Mouse (Mus musculus) thymus, postnatal 10 days (tissue): Measurements from ENCODE around the gene Sparc.
"Not testable (repeated sequence)": the region's sequence is repeated elsewhere in the genome, so short reads cannot be mapped to it uniquely, and the experiment has no call there.

ENCODE experiments used
- DNase-seq, 2 experiments: peaks; one replicate each; pipeline ENCODE4 v3.0.0; 2021; ENCODE audit warnings: low spot score in 2 of 2

The Sparc gene

GRCm38 (mm10) chr11:55436089-55436488 lies 13.1 kb upstream of the Sparc start:
- DNase-seq = no peak

GRCm38 (mm10) chr11:55432981-55433380 lies 10.0 kb upstream of the Sparc start:
- DNase-seq = no peak

- no peak for DNase-seq
These were observed 7.0 kb upstream of the Sparc start for GRCm38 (mm10) chr11:55429973-55430372.

- DNase-seq = no peak
These were observed 5.4 kb upstream of the Sparc start for GRCm38 (mm10) chr11:55428186-55429012.

GRCm38 (mm10) chr11:55424746-55425360 lies 1.9 kb upstream of the Sparc start:
- DNase-seq = no peak

GRCm38 (mm10) chr11:55423756-55424155 lies 773 bp upstream of the Sparc start:
- DNase-seq = no peak

DNA sequence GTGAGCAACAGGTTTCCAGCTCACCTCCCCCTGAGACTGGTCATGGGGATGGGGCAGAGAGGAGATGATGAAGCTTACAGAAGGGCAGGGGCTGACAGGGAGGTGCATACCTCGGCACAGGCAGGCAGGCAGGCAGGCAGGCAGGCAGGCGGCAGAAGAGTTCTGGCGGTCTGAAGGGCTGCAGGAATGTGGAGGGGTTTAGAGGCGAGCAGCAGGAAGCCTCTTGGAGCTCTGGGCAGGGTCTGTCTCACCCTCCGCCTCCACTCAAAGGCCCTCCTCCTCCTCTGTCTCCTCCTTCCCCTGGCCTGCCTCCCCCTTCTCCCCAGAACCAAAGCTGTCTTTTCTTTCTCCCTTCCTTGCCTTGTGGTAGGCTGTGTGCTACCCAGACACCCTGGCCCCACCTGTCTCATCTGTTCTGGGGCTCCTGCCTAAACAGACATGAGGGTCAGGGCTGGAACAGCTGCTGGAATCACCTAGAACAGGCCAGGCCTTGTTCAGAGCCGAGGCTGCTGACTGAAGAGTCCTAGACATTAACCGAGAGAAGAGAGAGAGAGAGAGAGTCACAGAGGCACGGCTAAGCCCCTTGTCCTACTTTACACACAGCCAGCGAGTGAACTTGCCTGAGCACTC lies 3.2 kb downstream of the Sparc start:
- no peak for DNase-seq

DNA sequence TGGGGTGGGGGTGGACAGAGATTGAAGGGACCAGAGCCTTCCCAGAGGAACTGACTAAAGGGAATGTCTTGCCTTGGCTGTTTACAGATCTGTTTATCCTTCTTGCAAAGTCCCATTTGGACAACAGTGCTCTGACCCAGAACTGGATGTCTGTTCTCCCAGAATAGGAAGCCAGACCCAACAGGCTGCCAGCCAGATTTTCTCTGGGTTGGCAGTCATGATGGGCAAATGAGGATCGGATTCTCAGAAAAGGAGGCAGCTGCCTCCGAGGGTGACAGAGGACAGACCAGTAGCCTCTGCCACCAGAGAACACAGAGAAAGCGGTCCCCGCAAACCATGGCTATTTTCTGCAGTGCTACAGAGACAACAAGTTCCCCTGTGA lies 3.7 kb downstream of the Sparc start:
- no peak for DNase-seq

DNA sequence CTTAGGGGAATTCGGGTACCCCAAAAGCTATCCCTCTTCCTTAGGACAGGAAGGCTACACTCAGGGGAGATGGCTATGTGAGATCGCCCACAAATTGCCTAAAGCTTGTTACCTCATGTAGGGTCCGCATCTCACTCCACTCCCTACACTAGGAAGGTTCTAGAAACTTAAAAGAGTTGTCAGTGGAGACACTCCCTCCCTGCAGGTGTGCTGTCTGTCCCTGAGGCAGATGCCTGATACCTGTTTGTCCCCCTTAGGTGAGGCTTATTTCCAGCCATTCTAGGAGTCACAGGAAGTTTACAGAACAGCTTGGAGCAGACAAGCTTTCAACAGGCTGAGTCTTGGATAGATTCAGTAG lies 4.3 kb downstream of the Sparc start:
- no peak for DNase-seq

DNA sequence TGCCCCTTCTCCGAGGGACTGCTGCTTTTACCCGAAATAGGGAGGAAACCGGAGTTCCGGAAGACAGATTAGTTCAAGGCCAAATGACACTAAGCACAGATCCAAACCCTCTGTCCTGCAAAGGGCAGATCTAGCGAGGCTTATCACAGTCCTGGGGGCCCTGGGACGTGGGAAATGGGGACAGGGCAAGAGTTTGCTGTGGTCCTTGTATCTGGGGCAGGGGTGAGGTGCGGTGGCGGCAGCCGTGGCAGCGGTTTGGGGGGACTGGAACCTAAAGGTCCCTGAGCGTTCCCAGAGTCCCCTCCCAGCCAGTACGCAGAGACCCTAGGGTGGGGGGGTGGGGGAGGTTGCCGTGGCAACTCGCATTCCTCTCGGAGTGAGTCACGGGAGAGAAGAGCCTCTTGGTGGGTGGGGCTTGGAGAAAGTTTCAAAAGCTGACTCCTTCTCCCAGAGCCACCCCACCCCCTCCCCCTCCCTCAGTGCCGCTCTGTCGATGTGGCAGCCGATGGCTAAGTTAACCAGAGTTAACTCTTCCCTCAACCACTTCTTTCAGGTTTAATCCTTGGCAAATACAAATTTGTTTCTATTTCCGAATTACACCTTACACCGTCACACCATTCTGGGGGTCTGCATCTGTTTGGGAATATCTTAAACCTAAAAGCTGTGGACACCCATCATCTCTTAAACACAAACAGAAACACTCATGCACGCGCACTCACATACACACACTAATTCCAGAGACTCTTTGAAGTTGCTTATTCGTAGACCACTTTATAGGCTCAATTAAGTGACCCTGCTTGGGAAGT lies 4.9 kb downstream of the Sparc start:
- DNase-seq = no peak

DNA sequence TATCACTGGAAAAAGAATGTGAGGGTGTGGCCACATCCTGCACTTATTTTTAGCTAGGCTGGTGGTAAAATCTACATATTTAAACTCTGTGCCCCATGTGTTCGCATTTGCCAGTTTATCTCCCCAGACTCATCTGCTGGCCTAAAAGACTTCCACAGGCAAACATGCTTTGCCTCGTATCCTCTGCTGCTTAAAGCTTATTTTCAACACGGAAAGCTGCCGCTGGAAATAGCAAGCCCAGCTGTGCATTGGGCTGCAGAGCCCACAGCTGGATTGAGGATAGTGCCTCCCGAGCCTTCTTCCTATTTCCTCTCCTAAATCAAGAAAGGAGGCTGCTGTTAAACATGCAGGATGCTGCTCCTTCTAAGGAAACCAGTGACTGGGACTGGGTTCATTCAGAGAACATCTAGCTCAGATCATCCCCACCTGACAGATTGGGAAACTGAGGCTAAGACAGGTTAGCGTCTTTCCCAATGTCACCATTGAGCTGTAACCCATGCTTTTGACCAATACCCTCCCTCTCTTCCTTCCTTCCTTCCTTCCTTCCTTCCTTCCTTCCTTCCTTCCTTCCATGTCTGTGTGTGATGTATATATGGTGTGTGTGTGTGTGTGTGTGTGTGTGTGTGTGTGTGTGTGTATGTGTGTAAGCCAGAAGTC lies 6.2 kb downstream of the Sparc start:
- no peak for DNase-seq

DNA sequence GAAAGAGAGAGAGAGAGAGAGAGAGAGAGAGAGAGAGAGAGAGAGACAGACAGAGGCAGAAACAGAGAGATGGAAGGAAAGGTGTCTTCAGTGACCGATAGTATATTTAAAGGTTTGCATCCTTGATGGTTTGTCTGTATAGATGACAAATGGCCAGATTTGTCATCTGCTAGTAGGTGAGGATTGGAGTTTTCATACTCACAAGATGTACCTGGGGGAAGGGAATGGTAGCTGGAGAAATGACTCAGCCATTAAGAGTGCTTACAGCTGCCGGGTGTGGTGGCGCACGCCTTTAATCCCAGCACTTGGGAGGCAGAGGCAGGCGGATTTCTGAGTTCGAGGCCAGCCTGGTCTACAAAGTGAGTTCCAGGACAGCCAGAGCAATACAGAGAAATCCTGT lies 7.3 kb downstream of the Sparc start:
- DNase-seq = not testable (repeated sequence)

GRCm38 (mm10) chr11:55415036-55415704 lies 7.8 kb downstream of the Sparc start:
- DNase-seq = no peak

- no peak for DNase-seq
These were observed 8.7 kb downstream of the Sparc start for GRCm38 (mm10) chr11:55414314-55414713.

- DNase-seq = no peak
These were observed 9.6 kb downstream of the Sparc start for GRCm38 (mm10) chr11:55413416-55413796.

- no peak for DNase-seq
These were observed 10.1 kb downstream of the Sparc start for GRCm38 (mm10) chr11:55412680-55413415.

DNA sequence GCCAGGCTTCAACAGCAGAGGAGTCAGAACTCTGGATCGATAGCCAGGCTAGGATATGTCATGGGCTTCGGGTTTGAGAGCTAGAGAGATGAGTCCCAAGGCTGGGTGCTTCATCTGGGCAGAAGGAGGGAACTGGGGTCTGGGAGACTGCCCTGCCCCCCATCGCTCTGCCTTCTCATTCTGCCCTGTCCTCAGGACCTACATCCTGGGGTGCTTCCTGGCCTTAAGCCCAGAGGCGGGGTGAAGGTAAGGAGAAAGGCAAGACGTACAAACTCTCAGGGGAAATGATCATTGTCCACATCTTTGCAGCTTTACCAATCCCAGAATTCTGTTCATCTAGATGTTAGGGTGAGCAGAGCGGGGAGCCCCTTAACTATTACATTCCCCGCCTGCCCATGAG lies 10.9 kb downstream of the Sparc start:
- no peak for DNase-seq

GRCm38 (mm10) chr11:55410502-55410901 lies 12.5 kb downstream of the Sparc start:
- DNase-seq = no peak

DNA sequence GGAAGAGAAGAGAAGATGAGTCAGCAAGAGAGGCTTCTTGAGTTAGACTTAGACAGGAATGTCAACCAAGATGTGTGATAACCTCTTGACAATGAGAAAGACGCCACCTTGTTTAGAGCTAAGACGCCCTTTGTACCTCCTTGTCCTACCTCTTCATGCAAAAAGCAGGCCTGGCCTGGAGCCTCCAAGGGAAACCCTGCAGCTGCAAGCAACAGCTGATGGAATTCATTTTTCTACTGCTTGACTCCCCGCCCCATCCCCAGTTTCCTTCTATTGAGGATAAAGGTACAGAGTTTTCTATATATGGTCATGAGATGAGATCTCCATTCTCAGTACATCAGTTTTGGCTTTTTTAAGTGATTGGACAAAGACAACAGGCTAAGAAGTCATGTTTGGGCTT lies 13.0 kb downstream of the Sparc start:
- no peak for DNase-seq

DNA sequence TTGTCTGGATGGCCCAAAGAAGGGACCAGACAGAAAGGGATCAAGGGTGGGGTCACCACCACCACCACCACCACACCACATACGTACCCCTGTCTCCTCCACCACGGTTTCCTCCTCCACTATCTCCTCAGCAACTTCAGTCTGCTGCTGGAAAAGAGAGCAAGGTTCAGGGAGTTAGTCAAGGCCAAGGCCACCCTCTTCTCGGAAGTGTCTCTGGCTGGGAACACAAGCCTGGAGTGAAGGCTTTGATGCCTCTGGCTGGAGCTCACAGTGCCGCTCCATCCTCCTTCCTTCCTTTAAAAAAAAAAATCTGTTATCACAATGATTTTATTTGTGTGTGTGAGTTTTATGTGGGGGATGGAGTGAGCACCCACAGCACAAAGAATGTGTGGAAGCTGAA lies 15.8 kb downstream of the Sparc start:
- DNase-seq = no peak
